In genomic region chr2:31639466-31639760, GRCm38 (mm10) we compare ENCODE assay signal across 13 mouse cellular contexts. TPM values are rescaled to one million over a fixed set of nuclear protein-coding genes. Genes with fewer than 3 reads are reported as not detected.
DNase-seq lines count a peak whose midpoint lies in the region; ATAC-seq and TF ChIP-seq lines count a peak whose summit lies in the region.
"Had no signal": no experiment of that assay in that cellular context is flagged by ENCODE, and none has a peak within 500 bp of the region (broad histone marks: within the 10 kb centered on the region; RNA-seq: fewer than 3 reads in every experiment).

No protein-coding gene starts in this region.

- ATAC-seq in hindbrain, embryonic 16.5 days, result no peak
- ATAC-seq in forebrain, embryonic 12.5 days (ENCODE audit: low FRiP score), result no peak
- ATAC-seq in limb, embryonic 12.5 days (ENCODE audit: insufficient number of reproducible peaks, insufficient read depth, low FRiP score, low TSS enrichment, low read depth), result no peak
- ATAC-seq in neural tube, embryonic 12.5 days (ENCODE audit: low FRiP score, low read depth), result no peak
- no peak for ATAC-seq in stomach, postnatal 0 days (ENCODE audit: low FRiP score, low TSS enrichment)
- ATAC-seq: intestine, embryonic 16.5 days had no signal

- no peak overlapping the region for H3K4me2 ChIP-seq in hindbrain, embryonic 16.5 days (ENCODE audit: low read length)
- H3K4me2 ChIP-seq in forebrain, embryonic 12.5 days, result peak overlapping the region; percentile 46
- H3K4me2 ChIP-seq in limb, embryonic 12.5 days, result no peak overlapping the region
- peak overlapping the region; percentile 53 for H3K4me2 ChIP-seq in neural tube, embryonic 12.5 days (replicated peaks)
- H3K4me2 ChIP-seq in stomach, postnatal 0 days (replicated peaks; ENCODE audit: low read depth), result no peak overlapping the region
- H3K4me2 ChIP-seq: heart, embryonic 12.5 days had no signal

- TF ChIP-seq EP300 in stomach, postnatal 0 days (optimal IDR thresholded peaks at IDR 0.05), result no peak

- no peak for TF ChIP-seq CTCF in stomach, postnatal 0 days (IDR thresholded peaks at IDR 0.05; ENCODE audit: low read depth)

- peaks cover 80% of the 10 kb centered on the region for H3K4me1 ChIP-seq in hindbrain, embryonic 10.5 days (replicated peaks)
- H3K4me1 ChIP-seq in hindbrain, embryonic 16.5 days (ENCODE audit: control insufficient read depth, insufficient read depth, low read depth, low read length), result peaks cover 36% of the 10 kb centered on the region
- peaks cover 73% of the 10 kb centered on the region for H3K4me1 ChIP-seq in forebrain, embryonic 12.5 days
- peaks cover 38% of the 10 kb centered on the region for H3K4me1 ChIP-seq in limb, embryonic 12.5 days (replicated peaks)
- H3K4me1 ChIP-seq in neural tube, embryonic 12.5 days, result peaks cover 70% of the 10 kb centered on the region
- peaks cover 3% of the 10 kb centered on the region; the same call in 1 of the 2 replicates for H3K4me1 ChIP-seq in stomach, postnatal 0 days (replicated peaks; ENCODE audit: control insufficient read depth, insufficient read depth)

- peak overlapping the region; percentile 50 for H3K4me3 ChIP-seq in hindbrain, embryonic 10.5 days
- no peak overlapping the region for H3K4me3 ChIP-seq in hindbrain, embryonic 16.5 days (ENCODE audit: low read length)
- H3K4me3 ChIP-seq in forebrain, embryonic 12.5 days (replicated peaks), result peak overlapping the region; percentile 27
- H3K4me3 ChIP-seq in limb, embryonic 12.5 days (replicated peaks), result peak overlapping the region; percentile 6; the same call in 1 of the 2 replicates
- peak overlapping the region; percentile 31 for H3K4me3 ChIP-seq in neural tube, embryonic 12.5 days
- H3K4me3 ChIP-seq in stomach, postnatal 0 days (ENCODE audit: low read depth, low read length), result no peak overlapping the region
- H3K4me3 ChIP-seq: layer of hippocampus, adult 2 months had no signal

- DNase-seq in hindbrain, embryonic 10.5 days (ENCODE audit: low spot score), result peak; percentile 68
- DNase-seq in testis, postnatal 10 days (ENCODE audit: low spot score), result no peak
- no peak for DNase-seq in thymus, postnatal 4 days
- DNase-seq in stomach, postnatal 0 days (ENCODE audit: low spot score), result no peak

- peak overlapping the region; percentile 63 for H3K27ac ChIP-seq in hindbrain, embryonic 10.5 days
- H3K27ac ChIP-seq in hindbrain, embryonic 16.5 days (ENCODE audit: low read depth, low read length), result no peak overlapping the region
- no peak overlapping the region for H3K27ac ChIP-seq in forebrain, embryonic 12.5 days
- H3K27ac ChIP-seq in limb, embryonic 12.5 days, result no peak overlapping the region
- no peak overlapping the region for H3K27ac ChIP-seq in neural tube, embryonic 12.5 days
- no peak overlapping the region for H3K27ac ChIP-seq in stomach, postnatal 0 days (replicated peaks)
- H3K27ac ChIP-seq: layer of hippocampus, adult 2 months had no signal

- no peak overlapping the region for H3K9ac ChIP-seq in hindbrain, embryonic 16.5 days (ENCODE audit: low read depth, low read length)
- H3K9ac ChIP-seq in forebrain, embryonic 12.5 days, result 0 out of 2 replicates have a peak overlapping the region, but pooled peaks have one; percentile 8
- no peak overlapping the region for H3K9ac ChIP-seq in limb, embryonic 12.5 days (replicated peaks)
- H3K9ac ChIP-seq in neural tube, embryonic 12.5 days, result 0 out of 2 replicates have a peak overlapping the region, but pooled peaks have one; percentile 21
- H3K9ac ChIP-seq in stomach, postnatal 0 days (ENCODE audit: low read length), result no peak overlapping the region
- H3K9ac ChIP-seq: heart, embryonic 12.5 days had no signal

- H3K9me3 ChIP-seq in hindbrain, embryonic 10.5 days, result no peaks in the 10 kb centered on the region
- H3K9me3 ChIP-seq in hindbrain, embryonic 16.5 days (ENCODE audit: control insufficient read depth, low read length), result no peaks in the 10 kb centered on the region
- no peaks in the 10 kb centered on the region for H3K9me3 ChIP-seq in forebrain, embryonic 12.5 days
- no peaks in the 10 kb centered on the region for H3K9me3 ChIP-seq in limb, embryonic 12.5 days
- H3K9me3 ChIP-seq in neural tube, embryonic 12.5 days, result no peaks in the 10 kb centered on the region
- H3K9me3 ChIP-seq in stomach, postnatal 0 days (ENCODE audit: control insufficient read depth, low read length), result no peaks in the 10 kb centered on the region
- H3K9me3 ChIP-seq: heart, embryonic 12.5 days had no signal

- H3K36me3 ChIP-seq in hindbrain, embryonic 10.5 days, result peaks cover 5% of the 10 kb centered on the region; the same call in 1 of the 2 replicates
- no peaks in the 10 kb centered on the region for H3K36me3 ChIP-seq in hindbrain, embryonic 16.5 days (ENCODE audit: control insufficient read depth, insufficient read depth, low read length)
- H3K36me3 ChIP-seq in forebrain, embryonic 12.5 days (replicated peaks), result no peaks in the 10 kb centered on the region
- no peaks in the 10 kb centered on the region for H3K36me3 ChIP-seq in limb, embryonic 12.5 days
- no peaks in the 10 kb centered on the region for H3K36me3 ChIP-seq in neural tube, embryonic 12.5 days
- H3K36me3 ChIP-seq in stomach, postnatal 0 days (ENCODE audit: control insufficient read depth, insufficient read depth, low read length), result no peaks in the 10 kb centered on the region
- H3K36me3 ChIP-seq: heart, embryonic 12.5 days had no signal

- 0% methylated on average over 13 of the region's 13 CpGs for WGBS in hindbrain, embryonic 10.5 days
- WGBS in hindbrain, embryonic 16.5 days, result 1% methylated on average over 12 of the region's 13 CpGs
- WGBS in forebrain, embryonic 12.5 days, result 0% methylated on average over 12 of the region's 13 CpGs
- under 1% methylated on average over 13 of the region's 13 CpGs for WGBS in limb, embryonic 12.5 days
- 2% methylated on average over 13 of the region's 13 CpGs for WGBS in neural tube, embryonic 12.5 days
- WGBS in stomach, postnatal 0 days, result under 1% methylated on average over 12 of the region's 13 CpGs

- peaks cover 100% of the 10 kb centered on the region for H3K27me3 ChIP-seq in hindbrain, embryonic 10.5 days (ENCODE audit: insufficient read depth, poor library complexity, severe bottlenecking)
- peaks cover 65% of the 10 kb centered on the region for H3K27me3 ChIP-seq in hindbrain, embryonic 16.5 days (replicated peaks; ENCODE audit: control insufficient read depth, insufficient read depth, low read length)
- peaks cover 100% of the 10 kb centered on the region for H3K27me3 ChIP-seq in forebrain, embryonic 12.5 days
- peaks cover 100% of the 10 kb centered on the region for H3K27me3 ChIP-seq in limb, embryonic 12.5 days
- H3K27me3 ChIP-seq in neural tube, embryonic 12.5 days (replicated peaks), result peaks cover 96% of the 10 kb centered on the region
- H3K27me3 ChIP-seq in stomach, postnatal 0 days (ENCODE audit: control insufficient read depth, insufficient read depth, low read length), result peaks cover 48% of the 10 kb centered on the region

RNA-seq across cellular contexts. Expression of gene Prdm12, which starts 0.4 kb away (rescaled TPM):
- polyA plus RNA-seq in hindbrain, embryonic 10.5 days (2016; fragmentation: Nextera tagmentation; extraction: Ambion mirVana), result 3.8 and 8.1 TPM in 2 replicates
- 0.20 and 0.34 TPM in 2 replicates for polyA plus RNA-seq in hindbrain, embryonic 16.5 days (2015; fragmentation: Nextera tagmentation; extraction: Ambion mirVana)
- 5.4 and 6.7 TPM in 2 replicates for polyA plus RNA-seq in forebrain, embryonic 12.5 days (2016; fragmentation: Nextera tagmentation; extraction: Ambion mirVana)
- polyA plus RNA-seq in limb, embryonic 12.5 days (2016; fragmentation: Nextera tagmentation; extraction: Ambion mirVana), result 0.66 TPM in 1 of 2 replicates, not detected in the other
- 37.3 and 54.2 TPM in 2 replicates for polyA plus RNA-seq in neural tube, embryonic 12.5 days (2016; fragmentation: Nextera tagmentation; extraction: Ambion mirVana)
- not detected in 2 replicates for polyA plus RNA-seq in stomach, postnatal 0 days (2015; fragmentation: Nextera tagmentation; extraction: Ambion mirVana)
- polyA plus RNA-seq: heart, embryonic 12.5 days; intestine, embryonic 16.5 days; liver, adult 2 months; spleen, adult 2 months had no signal

RNA-seq across cellular contexts. Expression of gene Exosc2, which starts 31.1 kb away (rescaled TPM):
- polyA plus RNA-seq in hindbrain, embryonic 10.5 days (2016; fragmentation: Nextera tagmentation; extraction: Ambion mirVana), result 77.9 and 102 TPM in 2 replicates
- 38.2 and 38.9 TPM in 2 replicates for polyA plus RNA-seq in hindbrain, embryonic 16.5 days (2015; fragmentation: Nextera tagmentation; extraction: Ambion mirVana)
- 57.8 and 60.7 TPM in 2 replicates for polyA plus RNA-seq in forebrain, embryonic 12.5 days (2016; fragmentation: Nextera tagmentation; extraction: Ambion mirVana)
- 88.3 and 94.9 TPM in 2 replicates for polyA plus RNA-seq in limb, embryonic 12.5 days (2016; fragmentation: Nextera tagmentation; extraction: Ambion mirVana)
- 50.5 and 51.3 TPM in 2 replicates for polyA plus RNA-seq in neural tube, embryonic 12.5 days (2016; fragmentation: Nextera tagmentation; extraction: Ambion mirVana)
- polyA plus RNA-seq in stomach, postnatal 0 days (2015; fragmentation: Nextera tagmentation; extraction: Ambion mirVana), result 22.2 and 23.4 TPM in 2 replicates

RNA-seq across cellular contexts. Expression of gene Abl1, which starts 48.8 kb away (rescaled TPM):
- polyA plus RNA-seq in hindbrain, embryonic 10.5 days (2016; fragmentation: Nextera tagmentation; extraction: Ambion mirVana), result 43.9 and 47.5 TPM in 2 replicates
- polyA plus RNA-seq in hindbrain, embryonic 16.5 days (2015; fragmentation: Nextera tagmentation; extraction: Ambion mirVana), result 13.2 and 18.2 TPM in 2 replicates
- polyA plus RNA-seq in forebrain, embryonic 12.5 days (2016; fragmentation: Nextera tagmentation; extraction: Ambion mirVana), result 44.4 and 47.3 TPM in 2 replicates
- polyA plus RNA-seq in limb, embryonic 12.5 days (2016; fragmentation: Nextera tagmentation; extraction: Ambion mirVana), result 63.0 and 72.2 TPM in 2 replicates
- 38.2 and 38.6 TPM in 2 replicates for polyA plus RNA-seq in neural tube, embryonic 12.5 days (2016; fragmentation: Nextera tagmentation; extraction: Ambion mirVana)
- 11.1 and 11.5 TPM in 2 replicates for polyA plus RNA-seq in stomach, postnatal 0 days (2015; fragmentation: Nextera tagmentation; extraction: Ambion mirVana)

Comparison
In these comparisons a context has a peak if more than half of its experiments do, and no peak if none do; other contexts are left out.
1. H3K4me3 ChIP-seq: peak in hindbrain, embryonic 10.5 days (single experiment), forebrain, embryonic 12.5 days (single experiment), limb, embryonic 12.5 days (single experiment) and neural tube, embryonic 12.5 days (single experiment); none in hindbrain, embryonic 16.5 days (single experiment) and stomach, postnatal 0 days (single experiment).
2. H3K4me2 ChIP-seq: peak in forebrain, embryonic 12.5 days (single experiment) and neural tube, embryonic 12.5 days (single experiment); none in hindbrain, embryonic 16.5 days (single experiment), limb, embryonic 12.5 days (single experiment) and stomach, postnatal 0 days (single experiment).
3. H3K9ac ChIP-seq: peak in forebrain, embryonic 12.5 days (single experiment) and neural tube, embryonic 12.5 days (single experiment); none in hindbrain, embryonic 16.5 days (single experiment), limb, embryonic 12.5 days (single experiment) and stomach, postnatal 0 days (single experiment).